Mouse (Mus musculus) adrenal gland, adult 18-20 months (tissue): ENCODE measurements around the gene Tnnt1. TPM values are rescaled to one million over a fixed set of nuclear protein-coding genes. Genes with fewer than 3 reads are reported as not detected.

Experiments
- total RNA-seq, 2 experiments: library from RNA; stranded (reverse); gene quantifications; 1 replicate in 1 of 2; 2 replicates in 1 of 2; pipeline ENCODE4 v1.2.3; 2021

Gene Tnnt1
- total RNA-seq, 2 experiments from 2014 or later: 0.50 to 1.4 TPM

Other genes with a start within 250 kb of the Tnnt1 start
- under 1 TPM; 0.26 to 0.27 TPM for gene Ncr1, start 178.7 kb downstream of the Tnnt1 start, total RNA-seq
- under 1 TPM; 0.03 to 0.10 TPM for gene Gp6, start 118.6 kb downstream of the Tnnt1 start, total RNA-seq
- 10 to 100 TPM; 22.0 to 26.1 TPM for gene Rdh13, start 70.7 kb downstream of the Tnnt1 start, total RNA-seq
- gene Eps8l1, start 55.7 kb downstream of the Tnnt1 start, total RNA-seq: 1 to 10 TPM; 2.6 to 3.0 TPM
- gene Ppp1r12c, start 14.7 kb downstream of the Tnnt1 start, total RNA-seq: 10 to 100 TPM; 95.9 to 96.6 TPM
- under 1 TPM in 1 of 2 experiments, not detected in 1; 0.66 TPM for gene Tnni3, start 7.8 kb upstream of the Tnnt1 start, total RNA-seq
- 1 to 10 TPM in 1 of 2 experiments, under 1 TPM in 1; 0.51 to 1.2 TPM for gene Dnaaf3, start 16.1 kb upstream of the Tnnt1 start, total RNA-seq
- 1 to 10 TPM; 7.0 to 7.5 TPM for gene Syt5, start 31.2 kb upstream of the Tnnt1 start, total RNA-seq
- not detected for gene Ptprh, start 87.7 kb upstream of the Tnnt1 start, total RNA-seq
- gene Tmem86b, start 115.0 kb upstream of the Tnnt1 start, total RNA-seq: 1 to 10 TPM; 7.4 to 9.6 TPM
- gene Ppp6r1, start 142.6 kb upstream of the Tnnt1 start, total RNA-seq: 10 to 100 TPM; 79.2 to 98.8 TPM
- 10 to 100 TPM; 47.8 TPM for gene Hspbp1, start 168.7 kb upstream of the Tnnt1 start, total RNA-seq
- gene Brsk1, start 174.2 kb upstream of the Tnnt1 start, total RNA-seq: 1 to 10 TPM; 4.0 to 5.3 TPM
- under 1 TPM; 0.36 to 0.38 TPM for gene Tmem150b, start 208.9 kb upstream of the Tnnt1 start, total RNA-seq
- 10 to 100 TPM; 34.5 to 35.3 TPM for gene Kmt5c, start 223.7 kb upstream of the Tnnt1 start, total RNA-seq
- gene Cox6b2, start 236.7 kb upstream of the Tnnt1 start, total RNA-seq: 10 to 100 TPM in 1 of 2 experiments, 1 to 10 TPM in 1; 7.6 to 10.6 TPM